Mouse (Mus musculus) embryo, embryonic 10.5 days (tissue): ENCODE results near the gene Spock3.
"Not testable (repeated sequence)": the region's sequence is repeated elsewhere in the genome, so short reads cannot be mapped to it uniquely, and the experiment has no call there.

Experiments
- DNase-seq: peaks from one replicate; pipeline ENCODE4 v3.0.0-alpha.2; 2015; ENCODE audit warnings: low spot score

The Spock3 gene

GRCm38 (mm10) chr8:62950709-62951108 lies at the start of gene Spock3:
Spock3 (plus strand) TSS chr8:62951009.
- no peak for DNase-seq

DNA sequence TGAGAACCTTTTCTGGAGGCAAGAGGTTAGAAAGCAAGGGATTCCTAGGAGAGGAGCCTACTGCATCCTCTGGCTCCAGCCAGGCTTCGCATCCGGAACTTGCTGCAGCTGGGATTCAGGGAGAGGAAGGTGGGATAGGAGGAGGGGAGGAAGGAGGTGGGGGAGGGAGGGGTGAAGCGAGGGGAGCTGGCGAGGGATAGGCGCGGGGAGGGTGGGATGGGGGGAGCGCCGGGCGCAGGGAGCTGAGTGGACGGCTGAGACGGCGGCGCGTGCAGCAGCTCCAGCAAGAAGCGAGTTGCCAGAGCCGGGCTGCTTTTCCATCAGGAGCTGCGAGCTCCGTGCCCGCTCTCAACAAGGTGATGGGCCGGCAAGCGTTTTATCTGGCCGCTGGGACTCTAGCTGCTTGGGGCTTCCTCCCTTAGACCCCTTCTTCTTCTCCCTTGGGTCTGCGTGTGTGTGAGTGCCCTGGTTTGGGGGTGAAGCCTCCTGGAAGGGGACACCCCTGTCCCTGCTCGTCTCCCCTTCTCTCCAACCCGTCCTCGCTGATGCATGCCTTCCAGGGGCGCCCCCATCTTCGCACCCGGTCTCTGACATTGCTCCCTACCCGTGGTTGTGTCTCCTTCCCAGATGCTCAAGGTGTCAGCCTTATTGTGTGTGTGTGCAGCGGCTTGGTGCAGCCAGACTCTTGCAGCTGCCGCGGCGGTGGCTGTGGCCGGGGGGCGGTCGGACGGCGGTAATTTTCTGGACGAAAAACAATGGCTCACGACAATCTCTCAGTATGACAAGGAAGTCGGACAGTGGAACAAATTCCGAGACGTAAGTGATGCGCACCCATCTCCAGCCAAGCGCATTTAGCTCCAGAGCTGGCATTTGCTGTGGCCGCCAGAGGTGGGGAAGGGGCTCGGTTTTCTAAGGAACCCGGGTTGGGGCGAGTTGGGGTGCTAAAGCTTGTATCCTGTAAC lies 645 bp downstream of the Spock3 start:
- DNase-seq, result peak; percentile 72

DNA sequence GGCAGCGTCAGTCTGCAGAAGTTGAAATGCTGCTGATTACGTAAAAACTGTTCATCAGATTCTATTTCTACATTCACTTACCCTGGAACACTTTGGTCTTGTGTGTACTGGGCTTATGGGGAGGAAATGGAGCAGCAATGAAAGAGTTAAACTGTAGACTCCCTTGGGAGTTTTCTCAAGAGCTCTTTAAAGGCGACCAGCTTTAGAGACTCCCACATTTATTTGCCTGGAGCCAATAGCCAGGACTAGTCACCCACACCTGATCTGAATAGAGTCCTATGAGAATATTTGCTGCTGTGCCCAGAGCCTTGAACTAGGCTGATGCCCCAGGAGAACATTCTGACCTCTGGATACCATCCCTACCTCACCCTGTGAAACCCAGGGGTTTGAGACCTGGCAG lies 1.7 kb downstream of the Spock3 start:
- peak; percentile 23 for DNase-seq

GRCm38 (mm10) chr8:62962608-62963007 lies 11.8 kb downstream of the Spock3 start:
- DNase-seq, result no peak

DNA sequence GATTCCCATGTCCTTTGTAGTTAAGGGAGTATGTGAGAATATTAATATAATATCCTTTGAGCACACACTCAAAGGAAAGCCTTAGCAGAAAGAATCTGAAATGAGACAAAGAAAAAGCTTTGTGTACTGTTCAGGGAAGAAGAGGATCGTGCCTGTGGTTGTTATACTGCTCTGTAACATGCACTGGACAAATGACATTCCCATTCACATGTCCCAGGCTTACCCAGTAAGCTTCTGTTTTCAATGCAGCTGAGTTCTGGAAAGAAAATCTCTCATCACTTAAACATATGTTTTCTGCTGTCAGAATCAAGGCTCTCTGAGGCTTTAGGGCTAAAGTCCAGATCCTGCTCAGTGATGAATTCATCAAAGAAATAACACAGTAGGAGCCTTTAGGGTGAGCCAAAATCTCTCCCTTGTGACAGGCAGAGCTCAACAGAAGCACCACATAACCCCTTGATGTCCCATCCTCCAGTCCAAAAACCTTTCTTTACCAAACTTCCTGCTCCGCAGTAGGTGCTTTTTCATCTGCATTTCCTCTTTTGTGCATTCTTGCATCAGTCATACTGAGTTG lies 19.1 kb downstream of the Spock3 start:
- no peak for DNase-seq

DNA sequence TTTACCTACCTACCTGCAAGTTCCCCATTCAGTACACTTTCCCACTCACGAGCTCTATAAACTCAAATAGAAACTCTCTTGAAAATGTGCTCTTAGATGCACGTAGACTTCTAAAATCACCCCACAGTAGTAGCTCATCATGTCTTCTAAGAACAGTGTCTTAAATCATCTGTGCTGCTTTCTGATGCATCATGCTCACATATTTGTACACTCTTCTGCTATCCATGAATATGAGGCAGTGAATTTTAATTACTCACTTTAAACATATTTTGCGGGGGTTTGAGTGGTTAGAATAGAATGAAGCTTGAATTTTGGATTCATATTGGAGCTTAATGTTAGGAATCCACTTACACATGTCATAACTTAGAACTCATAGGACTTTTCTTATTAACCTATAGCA lies 138.2 kb downstream of the Spock3 start:
- DNase-seq, result no peak

- no peak for DNase-seq
Observed at GRCm38 (mm10) chr8:63098200-63098599, 147.4 kb downstream of the Spock3 start.

GRCm38 (mm10) chr8:63109761-63110160 lies 159.0 kb downstream of the Spock3 start:
- DNase-seq, result no peak

DNA sequence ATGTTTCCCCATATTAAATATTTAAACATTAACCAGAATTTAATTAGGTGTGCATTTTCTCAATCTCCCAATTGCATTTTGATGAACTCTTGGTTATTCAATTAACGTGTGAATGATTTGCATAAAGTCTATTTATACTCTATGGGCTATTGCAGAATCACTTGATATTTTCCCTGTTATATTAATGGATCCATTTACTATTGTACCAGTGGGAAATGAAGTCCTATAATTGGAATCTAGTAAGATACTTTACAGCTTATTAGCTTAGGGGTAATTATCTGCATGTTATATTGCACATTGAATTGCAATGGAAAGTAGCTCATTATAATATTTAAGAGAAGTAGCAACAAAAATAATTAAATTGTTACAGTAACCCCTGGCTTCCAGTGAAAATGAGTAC lies 162.1 kb downstream of the Spock3 start:
- no peak for DNase-seq

GRCm38 (mm10) chr8:63120508-63120907 lies 169.7 kb downstream of the Spock3 start:
- DNase-seq, result no peak

- DNase-seq, result no peak
Observed at GRCm38 (mm10) chr8:63135406-63135805, 184.6 kb downstream of the Spock3 start.

DNA sequence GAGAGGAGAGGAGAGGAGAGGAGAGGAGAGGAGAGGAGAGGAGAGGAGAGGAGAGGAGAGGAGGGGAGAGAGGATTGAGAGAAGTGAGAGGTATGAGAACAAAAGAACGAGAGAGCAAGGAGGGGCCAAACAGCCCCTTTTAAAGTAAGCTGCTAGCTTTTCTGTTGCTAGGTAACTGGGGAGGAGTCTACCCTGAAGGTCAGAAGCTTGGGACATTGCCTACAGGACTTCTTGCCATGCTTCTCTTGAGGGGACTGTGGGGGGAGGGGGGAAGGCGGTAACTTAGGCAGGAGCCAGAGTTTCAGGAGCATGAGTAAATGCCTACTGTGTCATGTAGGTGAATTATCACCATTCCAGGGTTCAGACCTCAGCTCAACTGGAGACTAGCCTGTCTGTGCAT lies 213.1 kb downstream of the Spock3 start:
- not testable (repeated sequence) for DNase-seq

DNA sequence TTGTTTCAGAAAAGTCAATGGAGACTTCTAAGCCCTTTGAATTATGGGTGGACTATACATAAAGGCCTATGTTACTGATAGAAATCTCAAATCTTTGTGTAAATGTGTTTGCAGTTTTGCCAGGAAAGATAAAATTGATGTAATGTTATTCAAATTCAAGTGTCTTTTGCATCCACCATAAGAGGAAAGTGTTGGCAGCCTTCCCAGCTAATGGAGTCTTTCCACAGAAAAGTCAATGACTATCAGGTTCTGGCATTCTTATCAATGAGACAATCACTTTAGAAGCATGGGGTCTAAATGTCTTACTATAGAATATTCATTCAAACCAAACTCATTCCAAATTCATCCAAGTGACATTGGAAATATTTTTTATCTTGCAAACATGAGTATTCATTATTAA lies 214.5 kb downstream of the Spock3 start:
- DNase-seq, result no peak

DNA sequence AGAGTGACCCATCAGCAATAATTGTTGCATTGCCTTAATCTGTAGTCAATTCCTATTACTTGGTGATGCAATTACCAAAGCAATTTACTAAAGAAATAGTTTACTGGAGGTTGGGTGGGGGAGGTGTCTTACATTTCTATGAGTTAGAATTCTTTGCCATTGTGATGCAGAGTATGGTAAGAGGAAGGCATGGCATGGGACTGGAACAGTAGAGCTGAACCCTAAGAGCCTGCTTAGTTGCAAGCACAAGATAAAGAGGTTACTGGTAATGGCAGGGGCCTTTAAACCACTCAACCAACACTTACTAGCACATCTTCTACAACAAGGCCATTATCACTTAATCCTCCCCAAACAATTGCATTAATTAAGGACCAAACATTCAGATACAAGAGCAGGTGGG lies 219.1 kb downstream of the Spock3 start:
- no peak for DNase-seq

GRCm38 (mm10) chr8:63181272-63181671 lies 230.5 kb downstream of the Spock3 start:
- DNase-seq, result no peak

DNA sequence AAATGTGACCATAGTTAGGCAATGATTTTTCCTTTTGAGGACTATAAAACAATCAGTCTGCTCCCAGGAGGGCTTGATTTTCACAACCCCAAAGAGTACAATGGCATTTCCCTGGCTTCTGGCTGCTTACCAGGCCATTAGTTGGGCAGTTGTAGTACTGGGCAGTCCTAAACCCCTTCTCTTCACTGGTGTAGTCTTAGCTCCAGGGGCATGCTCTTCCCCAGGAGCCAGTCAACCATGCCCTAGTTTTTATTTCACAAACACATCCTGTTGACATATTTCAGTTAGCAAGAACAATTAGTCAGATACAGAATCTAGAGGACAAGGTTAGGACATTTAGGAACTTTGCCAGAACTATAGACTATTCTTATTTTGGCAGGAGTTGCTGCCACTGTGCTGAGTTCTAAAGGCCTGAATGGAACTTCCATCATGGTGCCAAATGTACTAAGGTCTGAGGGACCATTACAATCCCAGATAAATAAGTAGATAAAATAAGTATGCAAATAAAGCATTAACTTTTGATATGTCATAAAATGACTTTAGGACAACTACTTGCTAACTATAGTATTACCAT lies 308.1 kb downstream of the Spock3 start:
- no peak for DNase-seq

DNA sequence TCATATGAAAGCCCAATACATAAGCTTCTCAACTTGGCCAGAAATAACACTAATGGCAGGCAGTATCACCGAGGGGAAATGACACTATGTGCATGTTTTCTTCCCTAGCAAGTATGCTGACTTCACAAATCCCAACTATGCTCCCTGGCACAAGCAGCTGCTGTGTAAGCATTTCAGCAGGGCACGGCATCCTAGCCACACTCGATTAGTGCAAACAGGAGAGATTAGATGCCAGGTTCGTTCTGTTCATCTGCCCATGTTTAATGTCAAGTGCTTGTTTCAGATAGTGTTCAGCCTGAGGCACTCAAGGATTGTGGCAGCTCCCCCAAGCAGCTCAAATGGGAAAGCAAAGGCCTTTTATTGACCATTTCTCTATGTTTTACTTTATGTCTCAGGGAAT lies 311.7 kb downstream of the Spock3 start:
- no peak for DNase-seq

DNA sequence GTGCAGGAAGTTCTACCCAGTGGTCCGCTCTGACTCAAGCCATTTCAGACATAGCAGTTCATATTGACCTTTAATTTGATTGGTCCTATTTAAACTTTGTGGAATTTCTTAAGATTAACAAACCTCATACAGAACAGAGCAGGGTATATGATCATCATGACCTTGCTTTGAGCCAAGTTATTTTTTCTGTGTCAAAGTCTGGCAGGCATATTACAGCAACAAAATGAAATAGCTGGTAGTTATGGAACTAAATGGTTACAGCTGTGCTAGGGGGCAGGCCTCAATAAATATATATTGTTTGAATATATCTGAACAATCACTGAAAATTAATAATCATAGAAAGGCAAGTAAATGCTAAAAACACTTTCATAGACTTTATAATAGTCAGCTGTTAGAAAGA lies 384.6 kb downstream of the Spock3 start:
- no peak for DNase-seq

GRCm38 (mm10) chr8:63368580-63368979 lies 417.8 kb downstream of the Spock3 start:
- no peak for DNase-seq

GRCm38 (mm10) chr8:63397659-63398058 lies 446.9 kb downstream of the Spock3 start:
- DNase-seq, result no peak
